In genomic region chr7:99786774-99787173, GRCm38 (mm10) we compare ENCODE assay signal across 23 mouse cellular contexts. TPM values are rescaled to one million over a fixed set of nuclear protein-coding genes. Genes with fewer than 3 reads are reported as not detected.
A peak's percentile ranks its signal among the peaks of the same experiment; 100 is the strongest.
DNase-seq lines count a peak whose midpoint lies in the region; ATAC-seq and TF ChIP-seq lines count a peak whose summit lies in the region.
"Had no signal": no experiment of that assay in that cellular context is flagged by ENCODE, and none has a peak within 500 bp of the region (broad histone marks: within the 10 kb centered on the region; RNA-seq: fewer than 3 reads in every experiment).

No protein-coding gene starts in this region.

- no peak for TF ChIP-seq EP300 in lung, postnatal 0 days (IDR thresholded peaks at IDR 0.05)

- WGBS in hindbrain, embryonic 12.5 days = 80% methylated on average over 3 of the region's 3 CpGs
- WGBS in hindbrain, embryonic 13.5 days = 79% methylated on average over 3 of the region's 3 CpGs
- WGBS in lung, embryonic 16.5 days = 66% methylated on average over 3 of the region's 3 CpGs
- 82% methylated on average over 3 of the region's 3 CpGs for WGBS in lung, postnatal 0 days

- no peaks in the 10 kb centered on the region for H3K36me3 ChIP-seq in hindbrain, embryonic 12.5 days
- no peaks in the 10 kb centered on the region for H3K36me3 ChIP-seq in hindbrain, embryonic 13.5 days
- no peaks in the 10 kb centered on the region for H3K36me3 ChIP-seq in lung, embryonic 16.5 days (ENCODE audit: control insufficient read depth, insufficient read depth, low read length)
- H3K36me3 ChIP-seq in lung, postnatal 0 days (ENCODE audit: insufficient read depth, low read length) = no peaks in the 10 kb centered on the region
- H3K36me3 ChIP-seq: embryonic facial prominence, embryonic 13.5 days; embryonic facial prominence, embryonic 15.5 days; forebrain, embryonic 10.5 days; forebrain, embryonic 12.5 days had no signal

- H3K4me2 ChIP-seq in hindbrain, embryonic 12.5 days (replicated peaks) = no peak overlapping the region
- H3K4me2 ChIP-seq in hindbrain, embryonic 13.5 days = no peak overlapping the region
- no peak overlapping the region for H3K4me2 ChIP-seq in lung, embryonic 16.5 days (ENCODE audit: low read depth, low read length)
- no peak overlapping the region for H3K4me2 ChIP-seq in lung, postnatal 0 days (replicated peaks; ENCODE audit: low read depth, low read length)
- H3K4me2 ChIP-seq: embryonic facial prominence, embryonic 13.5 days; embryonic facial prominence, embryonic 15.5 days; forebrain, embryonic 12.5 days had no signal

- 0 out of 2 replicates have a peak, but pooled peaks have one; percentile 9 for ATAC-seq in hindbrain, embryonic 12.5 days (ENCODE audit: low FRiP score)
- no peak for ATAC-seq in hindbrain, embryonic 13.5 days (ENCODE audit: low FRiP score)
- ATAC-seq in lung, embryonic 16.5 days (ENCODE audit: low read depth) = 0 out of 2 replicates have a peak, but pooled peaks have one; percentile 29
- ATAC-seq in lung, postnatal 0 days = no peak
- ATAC-seq: forebrain, embryonic 16.5 days had no signal

- H3K4me3 ChIP-seq in hindbrain, embryonic 12.5 days = no peak overlapping the region
- no peak overlapping the region for H3K4me3 ChIP-seq in hindbrain, embryonic 13.5 days
- H3K4me3 ChIP-seq in lung, embryonic 16.5 days (ENCODE audit: low read length) = no peak overlapping the region
- no peak overlapping the region for H3K4me3 ChIP-seq in lung, postnatal 0 days (ENCODE audit: low read depth, low read length)
- H3K4me3 ChIP-seq: embryonic facial prominence, embryonic 13.5 days; embryonic facial prominence, embryonic 15.5 days; erythroblast, embryonic 14.5 days; forebrain, embryonic 10.5 days; forebrain, embryonic 12.5 days had no signal

- H3K9me3 ChIP-seq in hindbrain, embryonic 12.5 days (replicated peaks) = no peaks in the 10 kb centered on the region
- no peaks in the 10 kb centered on the region for H3K9me3 ChIP-seq in hindbrain, embryonic 13.5 days
- H3K9me3 ChIP-seq in lung, embryonic 16.5 days (ENCODE audit: control insufficient read depth, low read length) = no peaks in the 10 kb centered on the region
- no peaks in the 10 kb centered on the region for H3K9me3 ChIP-seq in lung, postnatal 0 days (ENCODE audit: low read length)
- H3K9me3 ChIP-seq: embryonic facial prominence, embryonic 13.5 days; embryonic facial prominence, embryonic 15.5 days; forebrain, embryonic 10.5 days; forebrain, embryonic 12.5 days had no signal

- TF ChIP-seq CTCF in lung, postnatal 0 days (IDR thresholded peaks at IDR 0.05) = no peak

- no peak overlapping the region for H3K27ac ChIP-seq in hindbrain, embryonic 12.5 days
- no peak overlapping the region for H3K27ac ChIP-seq in hindbrain, embryonic 13.5 days
- no peak overlapping the region for H3K27ac ChIP-seq in lung, embryonic 16.5 days (ENCODE audit: low read length)
- H3K27ac ChIP-seq in lung, postnatal 0 days (ENCODE audit: low read length) = no peak overlapping the region
- H3K27ac ChIP-seq: embryonic facial prominence, embryonic 13.5 days; embryonic facial prominence, embryonic 15.5 days; forebrain, embryonic 10.5 days; forebrain, embryonic 12.5 days had no signal

- H3K27me3 ChIP-seq in hindbrain, embryonic 12.5 days = no peaks in the 10 kb centered on the region
- no peaks in the 10 kb centered on the region for H3K27me3 ChIP-seq in hindbrain, embryonic 13.5 days
- H3K27me3 ChIP-seq in lung, embryonic 16.5 days (ENCODE audit: control insufficient read depth, insufficient read depth, low read depth, low read length) = no peaks in the 10 kb centered on the region
- no peaks in the 10 kb centered on the region for H3K27me3 ChIP-seq in lung, postnatal 0 days (replicated peaks; ENCODE audit: insufficient read depth, low read length)
- H3K27me3 ChIP-seq: embryonic facial prominence, embryonic 13.5 days; embryonic facial prominence, embryonic 15.5 days; forebrain, embryonic 12.5 days had no signal

- peaks cover 21% of the 10 kb centered on the region for H3K4me1 ChIP-seq in hindbrain, embryonic 12.5 days
- peaks cover 27% of the 10 kb centered on the region for H3K4me1 ChIP-seq in hindbrain, embryonic 13.5 days (replicated peaks)
- H3K4me1 ChIP-seq in lung, embryonic 16.5 days (replicated peaks; ENCODE audit: control insufficient read depth, insufficient read depth, low read length) = peaks cover 5% of the 10 kb centered on the region; the same call in 1 of the 2 replicates
- H3K4me1 ChIP-seq in lung, postnatal 0 days (ENCODE audit: insufficient read depth, low read depth, low read length) = no peaks in the 10 kb centered on the region

- no peak overlapping the region for H3K9ac ChIP-seq in hindbrain, embryonic 12.5 days
- H3K9ac ChIP-seq in hindbrain, embryonic 13.5 days = no peak overlapping the region
- H3K9ac ChIP-seq in lung, embryonic 16.5 days (ENCODE audit: low read length) = no peak overlapping the region
- H3K9ac ChIP-seq in lung, postnatal 0 days (replicated peaks; ENCODE audit: low read depth) = no peak overlapping the region
- H3K9ac ChIP-seq: embryonic facial prominence, embryonic 13.5 days; embryonic facial prominence, embryonic 15.5 days; forebrain, embryonic 12.5 days had no signal

- DNase-seq in lung, postnatal 0 days (ENCODE audit: low spot score) = no peak
- DNase-seq: adrenal gland, adult 2 months; adrenal gland, postnatal 10 days; adrenal gland, postnatal 25 days; cerebellum, adult 11 months; cerebellum, adult 18-20 months; cerebellum, adult 8-10 months; cerebellum, adult 9-11 months; cerebellum, postnatal 14 days; cerebellum, postnatal 36 days; embryo, embryonic 11 days had no signal

RNA-seq across cellular contexts. Expression of gene Olfr521, which starts 23.5 kb away (rescaled TPM):
- polyA plus RNA-seq in hindbrain, embryonic 12.5 days (2016; fragmentation: Nextera tagmentation; extraction: Ambion mirVana) = not detected in 2 replicates
- polyA plus RNA-seq in hindbrain, embryonic 13.5 days (2015; fragmentation: Nextera tagmentation; extraction: Ambion mirVana) = not detected in 2 replicates
- not detected in 2 replicates for polyA plus RNA-seq in lung, embryonic 16.5 days (2015; fragmentation: Nextera tagmentation; extraction: Ambion mirVana)
- not detected in 2 replicates for polyA plus RNA-seq in lung, postnatal 0 days (2015; fragmentation: Nextera tagmentation; extraction: Ambion mirVana)
- polyA plus RNA-seq: adrenal gland, adult 2 months; brain, embryonic 14.5 days; C2C12; embryonic facial prominence, embryonic 11.5 days; embryonic facial prominence, embryonic 13.5 days; embryonic facial prominence, embryonic 15.5 days; erythroblast, embryonic 14.5 days; forebrain, embryonic 10.5 days; forebrain, embryonic 12.5 days; forebrain, embryonic 16.5 days had no signal

RNA-seq across cellular contexts. Expression of gene Neu3, which starts 41.4 kb away (rescaled TPM):
- polyA plus RNA-seq in hindbrain, embryonic 12.5 days (2016; fragmentation: Nextera tagmentation; extraction: Ambion mirVana) = 2.3 and 2.5 TPM in 2 replicates
- 2.2 TPM in 2 replicates for polyA plus RNA-seq in hindbrain, embryonic 13.5 days (2015; fragmentation: Nextera tagmentation; extraction: Ambion mirVana)
- polyA plus RNA-seq in lung, embryonic 16.5 days (2015; fragmentation: Nextera tagmentation; extraction: Ambion mirVana) = 6.8 and 9.0 TPM in 2 replicates
- 5.8 and 7.6 TPM in 2 replicates for polyA plus RNA-seq in lung, postnatal 0 days (2015; fragmentation: Nextera tagmentation; extraction: Ambion mirVana)

RNA-seq across cellular contexts. Expression of gene Olfr520, which starts 56.7 kb away (rescaled TPM):
- polyA plus RNA-seq in hindbrain, embryonic 12.5 days (2016; fragmentation: Nextera tagmentation; extraction: Ambion mirVana) = not detected in 2 replicates
- not detected in 2 replicates for polyA plus RNA-seq in hindbrain, embryonic 13.5 days (2015; fragmentation: Nextera tagmentation; extraction: Ambion mirVana)
- polyA plus RNA-seq in lung, embryonic 16.5 days (2015; fragmentation: Nextera tagmentation; extraction: Ambion mirVana) = not detected in 2 replicates
- not detected in 2 replicates for polyA plus RNA-seq in lung, postnatal 0 days (2015; fragmentation: Nextera tagmentation; extraction: Ambion mirVana)
- polyA plus RNA-seq: adrenal gland, adult 2 months; C2C12; embryonic facial prominence, embryonic 11.5 days; embryonic facial prominence, embryonic 13.5 days; embryonic facial prominence, embryonic 15.5 days; erythroblast, embryonic 14.5 days; forebrain, embryonic 10.5 days; forebrain, embryonic 12.5 days; forebrain, embryonic 16.5 days had no signal

Comparison
In these comparisons a context has a peak if more than half of its experiments do, and no peak if none do; other contexts are left out.
1. ATAC-seq: peak in hindbrain, embryonic 12.5 days (single experiment) and lung, embryonic 16.5 days (single experiment); none in hindbrain, embryonic 13.5 days (single experiment) and lung, postnatal 0 days (single experiment).